Mouse (Mus musculus): Measurements from ENCODE around the gene Rab8b.
"Not testable (repeated sequence)": the region's sequence is repeated elsewhere in the genome, so short reads cannot be mapped to it uniquely, and the experiment has no call there.

Rab8b gene

GRCm38 (mm10) chr9:66835097-66835480 lies 84.4 kb downstream of the Rab8b start:
- no peak for DNase-seq (ENCODE audit: low spot score)

DNA sequence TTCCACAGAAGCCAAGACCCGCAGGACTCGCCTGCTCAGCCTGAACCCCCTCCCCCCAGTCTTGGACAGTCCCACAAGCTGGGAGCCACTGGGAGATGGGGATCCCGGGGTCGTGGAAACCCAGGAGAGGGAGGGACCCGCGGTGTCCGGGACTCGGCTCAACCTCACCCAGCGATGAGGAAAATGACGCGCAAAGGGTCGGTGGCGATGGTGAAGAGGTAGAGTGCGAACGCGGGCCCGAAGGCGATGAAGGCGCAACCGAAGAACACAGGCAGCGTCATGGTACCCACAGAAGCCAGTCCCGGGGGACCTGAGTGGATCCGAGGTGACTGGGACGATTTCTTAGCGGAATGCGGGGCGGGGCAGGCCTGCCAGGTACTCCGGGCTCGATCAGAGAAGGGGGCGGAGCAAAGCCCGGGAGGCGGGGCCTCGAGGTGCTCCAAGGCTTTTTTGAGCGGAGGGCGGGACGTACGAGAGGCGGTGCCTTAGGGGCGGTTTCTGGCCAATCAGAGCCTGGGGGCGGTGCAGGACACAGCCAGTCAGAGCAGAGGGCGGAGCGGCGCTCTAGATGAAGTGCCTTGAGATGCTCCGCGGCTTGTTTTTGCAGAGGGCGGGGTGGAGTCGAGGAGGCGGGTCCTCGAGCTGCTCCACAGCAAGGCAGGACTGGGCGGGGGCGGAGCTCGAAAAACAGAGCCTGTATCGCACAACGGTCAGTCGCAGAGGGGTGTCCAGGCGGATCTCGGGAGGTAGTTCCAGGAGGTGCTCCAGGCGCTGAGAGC lies 85.0 kb downstream of the Rab8b start, which contains the start of gene Aph1c:
TSS of gene Aph1c (minus strand) at position 409 of the 779 bp plus-strand sequence.
- peak; percentile 98 for DNase-seq (ENCODE audit: low spot score)

- no peak for DNase-seq (ENCODE audit: low spot score)
Observed at GRCm38 (mm10) chr9:66833851-66834250, 85.6 kb downstream of the Rab8b start.

DNA sequence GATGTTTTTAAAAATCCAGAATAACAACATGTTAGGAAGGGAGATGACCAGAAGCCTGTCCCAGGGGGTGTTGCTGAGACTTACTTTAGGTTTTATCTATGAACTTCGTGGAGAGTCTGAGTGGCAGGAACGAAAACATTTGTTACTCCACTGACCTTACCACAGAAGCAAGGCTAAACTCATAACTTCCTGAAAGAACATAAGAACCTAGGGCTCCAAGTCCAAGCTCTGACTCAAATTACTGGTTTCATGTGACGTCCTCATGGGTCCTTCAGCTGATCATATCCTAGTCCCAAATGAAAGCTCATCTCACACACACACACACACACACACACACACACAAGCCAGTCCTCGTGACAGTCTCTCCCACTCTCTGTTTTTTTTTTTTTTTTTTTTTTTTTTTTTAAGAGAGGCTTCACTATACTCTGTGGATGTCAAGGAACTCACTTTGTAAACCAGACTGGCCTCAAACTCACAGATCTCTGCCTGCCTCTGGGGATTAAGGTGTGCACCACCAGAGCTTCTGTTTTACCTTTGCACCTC lies 87.0 kb downstream of the Rab8b start:
- DNase-seq (ENCODE audit: low spot score): no peak

- DNase-seq (ENCODE audit: low spot score): peak; percentile 35
Observed at GRCm38 (mm10) chr9:66825990-66826389, 93.5 kb downstream of the Rab8b start.

DNA sequence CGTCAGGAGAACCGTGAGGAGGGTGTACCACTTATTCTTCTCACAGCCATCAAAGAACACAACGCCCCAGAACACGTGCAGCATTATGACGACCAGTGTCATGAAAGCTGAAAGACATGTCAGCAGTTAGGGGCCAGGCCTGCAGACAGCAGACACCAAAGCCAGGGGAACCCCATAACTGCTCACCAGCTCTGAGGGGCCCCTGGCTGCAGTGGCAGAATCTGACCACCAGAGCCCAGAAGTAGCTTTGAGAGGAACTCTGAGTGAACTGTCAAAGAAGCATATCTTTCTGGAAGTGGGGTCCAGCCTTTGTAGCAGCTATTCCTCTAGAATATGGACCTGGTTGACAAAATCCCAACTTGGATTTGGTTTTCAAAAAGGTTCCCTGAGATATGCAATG lies 97.2 kb downstream of the Rab8b start:
- DNase-seq (ENCODE audit: low spot score): not testable (repeated sequence)

- peak; percentile 23 for DNase-seq (ENCODE audit: low spot score)
Observed at GRCm38 (mm10) chr9:66820996-66821395, 98.5 kb downstream of the Rab8b start.

GRCm38 (mm10) chr9:66813392-66813791 lies 106.1 kb downstream of the Rab8b start:
- no peak for DNase-seq (ENCODE audit: low spot score)

DNA sequence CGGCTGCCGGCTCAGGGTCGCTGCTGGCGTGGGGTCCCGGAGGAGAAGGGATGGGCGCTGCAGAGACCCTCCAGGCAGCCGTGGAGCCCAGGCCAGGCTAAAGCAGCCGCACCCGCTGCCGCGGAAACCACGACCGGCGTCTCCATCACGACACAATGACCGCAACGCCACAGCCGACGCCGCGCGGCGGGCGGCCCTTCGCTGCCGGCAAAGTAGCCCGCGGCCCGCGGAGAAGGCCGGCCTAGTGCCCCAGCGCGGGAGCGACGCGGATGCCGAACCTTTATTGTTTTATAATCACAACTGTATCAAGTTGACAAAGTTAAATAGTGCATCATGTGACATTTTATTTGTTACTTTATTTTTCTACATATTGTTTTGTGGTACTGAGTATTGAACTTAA lies 113.5 kb downstream of the Rab8b start:
- DNase-seq (ENCODE audit: low spot score): not testable (repeated sequence)

DNA sequence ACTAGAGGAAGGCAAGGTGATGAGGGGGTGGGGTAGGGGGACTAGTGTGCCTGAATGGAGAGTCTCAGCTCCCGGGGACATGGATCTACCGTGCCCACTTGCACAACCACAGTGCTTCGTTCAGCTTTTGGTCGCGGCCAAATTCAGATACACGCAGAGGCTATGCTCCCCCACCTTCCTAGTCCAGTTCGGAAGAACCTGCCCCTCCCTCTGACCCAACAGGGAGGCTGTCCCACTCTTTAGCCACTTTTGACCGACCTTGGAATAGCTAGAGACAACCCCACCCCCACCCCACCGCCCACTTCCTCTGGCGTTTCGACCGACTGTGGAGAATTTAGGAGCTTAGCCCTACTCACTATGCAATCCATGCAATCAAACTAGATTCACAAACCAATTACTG lies 117.5 kb downstream of the Rab8b start:
- DNase-seq (ENCODE audit: low spot score): no peak

DNA sequence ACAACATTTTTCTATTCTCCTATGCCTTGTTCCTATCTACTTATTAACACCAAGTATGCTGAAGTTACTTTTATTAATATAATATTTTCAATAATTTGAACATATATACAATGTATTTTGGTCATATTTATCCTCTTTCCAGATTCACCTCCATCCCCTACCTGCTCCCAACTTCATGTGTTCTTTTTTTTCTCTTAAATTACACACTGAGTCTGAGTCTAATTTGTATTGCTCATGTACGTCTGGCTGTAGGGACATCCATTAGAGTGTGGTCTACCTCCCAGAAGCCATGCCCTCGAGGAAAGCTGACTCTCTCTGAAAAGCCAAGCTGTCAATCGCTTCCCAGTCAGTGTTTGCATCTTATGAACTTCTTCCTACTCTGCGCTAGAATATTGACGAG lies 122.7 kb downstream of the Rab8b start, which contains the start of gene Gm10647:
TSS of gene Gm10647 (plus strand) at position 301 of the 400 bp plus-strand sequence.
- DNase-seq (ENCODE audit: low spot score): no peak

GRCm38 (mm10) chr9:66795464-66796324 lies 123.8 kb downstream of the Rab8b start, which contains the start of gene Aph1b:
Gene Aph1b (minus strand): TSS chr9:66795490.
- peak; percentile 87 for DNase-seq (ENCODE audit: low spot score)

DNA sequence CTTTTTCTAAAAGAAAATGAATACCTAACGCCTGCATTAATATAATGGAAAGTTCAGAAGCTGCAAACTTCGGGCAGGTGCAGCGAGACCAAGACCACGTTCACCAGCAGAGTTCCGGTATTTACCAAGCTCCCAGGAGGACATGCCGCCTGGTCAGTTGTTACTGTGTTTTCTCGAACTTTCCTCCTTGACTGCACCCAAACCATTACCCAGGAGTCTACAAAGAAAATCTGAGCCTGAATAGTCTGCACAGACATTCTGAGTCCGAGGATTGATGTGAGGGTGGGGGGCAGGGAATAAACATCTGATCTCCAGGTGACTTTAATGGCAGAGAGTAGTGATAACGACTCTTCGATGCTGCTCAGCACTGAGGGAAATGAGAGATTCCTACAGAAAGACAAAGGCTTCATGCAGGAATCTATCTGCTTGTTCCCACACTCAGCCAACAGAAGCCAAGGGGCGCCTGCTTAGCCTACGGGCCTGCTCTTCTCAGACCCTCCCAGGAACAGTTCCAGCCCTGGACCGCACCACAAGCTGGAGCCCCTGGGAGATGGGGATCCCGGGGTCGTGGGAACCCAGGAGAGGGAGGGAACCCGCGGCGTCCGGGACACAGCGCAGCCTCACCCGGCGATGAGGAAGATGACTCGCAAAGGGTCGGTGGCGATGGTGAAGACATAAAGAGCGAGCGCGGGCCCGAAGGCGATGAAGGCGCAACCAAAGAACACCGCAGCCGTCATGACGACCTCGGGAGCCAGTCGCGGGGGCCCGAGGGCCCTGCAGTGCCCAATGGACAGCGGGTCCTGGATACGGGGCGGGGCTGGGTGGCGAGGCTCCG lies 124.6 kb downstream of the Rab8b start:
- no peak for DNase-seq (ENCODE audit: low spot score)

Measured in T-cell, adult 2 months (primary cell).